Mouse (Mus musculus): Measurements from ENCODE around the gene Vangl2. TPM values are rescaled to one million over a fixed set of nuclear protein-coding genes. Genes with fewer than 3 reads are reported as not detected.

Gene Vangl2
- total and polyA plus RNA-seq, 3 experiments = 0.39 to 3.0 TPM; not detected in 1

GRCm38 (mm10) chr1:172049131-172049782 lies 21.0 kb upstream of the Vangl2 start:
- H3K4me3 ChIP-seq (ENCODE audit: control insufficient read depth in 1 of 2, insufficient read depth in 1 of 2, low read depth in 2 of 2, low read length in 2 of 2) = peak overlapping the region in 1 of 2 experiments; percentile 2; a peak in 1 of 4 replicates
- H3K79me2 ChIP-seq (ENCODE audit: control insufficient read depth, insufficient read depth, low read length, poor library complexity) = no peaks in the 10 kb centered on the region
- H3K9ac ChIP-seq (ENCODE audit: control insufficient read depth, low read depth, low read length, poor library complexity, severe bottlenecking) = peak overlapping the region; percentile 6; the same call in 1 of the 2 replicates

GRCm38 (mm10) chr1:172048241-172048734 lies 20.0 kb upstream of the Vangl2 start:
- TF ChIP-seq CHD1 (IDR thresholded peaks at IDR 0.05; ENCODE audit: low read depth, low read length) (no peak), MYC (IDR thresholded peaks at IDR 0.05; ENCODE audit: low read depth, low read length) (no peak), GATA1 (IDR thresholded peaks at IDR 0.05; ENCODE audit: low read depth, low read length) (no peak), GABPA (IDR thresholded peaks at IDR 0.05; ENCODE audit: low read depth, low read length) (no peak), CHD2 (IDR thresholded peaks at IDR 0.05; ENCODE audit: low read length) (no peak), RAD21 (IDR thresholded peaks at IDR 0.05; ENCODE audit: low read depth, low read length) (no peak), SIN3A (IDR thresholded peaks at IDR 0.05; ENCODE audit: low read length) (no peak), NRF1 (IDR thresholded peaks at IDR 0.05; ENCODE audit: insufficient read depth, low read depth, low read length, poor library complexity, severe bottlenecking) (no peak), TAL1 (IDR thresholded peaks at IDR 0.05; ENCODE audit: low read length) (no peak), CTCF (IDR thresholded peaks at IDR 0.05 in 2 of 3, conservative IDR thresholded peaks at IDR 0.05 in 1 of 3; ENCODE audit: control insufficient read depth in 1 of 3, insufficient read depth in 1 of 3, low read depth in 2 of 3, low read length in 3 of 3, poor library complexity in 1 of 3, severe bottlenecking in 1 of 3) (no peak), MAZ (IDR thresholded peaks at IDR 0.05; ENCODE audit: low read depth, low read length) (no peak)
- Histone ChIP-seq H3K4me1 (ENCODE audit: control insufficient read depth in 1 of 2, insufficient read depth in 2 of 2, low read length in 2 of 2) (0 out of 4 replicates have a peak, but pooled peaks cover 0 to 7% of the 10 kb centered on the region in 2 experiments), H3K36me3 (ENCODE audit: control insufficient read depth in 1 of 2, insufficient read depth in 2 of 2, low read length in 2 of 2) (no peaks in the 10 kb centered on the region; a peak in 1 of 4 replicates), H3K79me2 (ENCODE audit: control insufficient read depth, insufficient read depth, low read length, poor library complexity) (no peaks in the 10 kb centered on the region), H3K9me3 (replicated peaks; ENCODE audit: insufficient read depth, low read length) (no peaks in the 10 kb centered on the region), H3K27me3 (ENCODE audit: control insufficient read depth in 1 of 2, insufficient read depth in 2 of 2, low read length in 2 of 2) (no peaks in the 10 kb centered on the region; a peak in 1 of 4 replicates), H3K4me3 (ENCODE audit: control insufficient read depth in 1 of 2, insufficient read depth in 1 of 2, low read depth in 2 of 2, low read length in 2 of 2) (peak overlapping the region; percentile 16 to 35; a peak in 3 of 4 replicates), H3K9ac (ENCODE audit: control insufficient read depth, low read depth, low read length, poor library complexity, severe bottlenecking) (peak overlapping the region; percentile 38), H3K27ac (ENCODE audit: control insufficient read depth, low read depth, low read length) (peak overlapping the region; percentile 19; the same call in 1 of the 2 replicates)
- peak; percentile 25 for DNase-seq (ENCODE audit: low read depth, low spot score)

More at GRCm38 (mm10) chr1:172049131-172049782, 21.0 kb upstream of the Vangl2 start:
- TF ChIP-seq GABPA (IDR thresholded peaks at IDR 0.05; ENCODE audit: low read depth, low read length) = no peak
- no peak for TF ChIP-seq MAX (IDR thresholded peaks at IDR 0.05; ENCODE audit: low read length)
- no peak for TF ChIP-seq MYC (IDR thresholded peaks at IDR 0.05; ENCODE audit: low read depth, low read length)
- no peak for TF ChIP-seq CHD1 (IDR thresholded peaks at IDR 0.05; ENCODE audit: low read depth, low read length)
- no peak for TF ChIP-seq POLR2A (IDR thresholded peaks at IDR 0.05; ENCODE audit: control insufficient read depth in 1 of 2, insufficient read depth in 1 of 2, low read depth in 1 of 2, low read length in 2 of 2, poor library complexity in 1 of 2)
- TF ChIP-seq MAZ (IDR thresholded peaks at IDR 0.05; ENCODE audit: low read depth, low read length) = no peak
- no peak for TF ChIP-seq MEF2A (IDR thresholded peaks at IDR 0.05; ENCODE audit: extremely low read depth, insufficient replicate concordance, low read depth, low read length, poor library complexity, severe bottlenecking)
- no peak for TF ChIP-seq SMC3 (IDR thresholded peaks at IDR 0.05; ENCODE audit: low read depth, low read length)
- 0 out of 4 replicates have a peak, but pooled peaks cover 0 to 7% of the 10 kb centered on the region in 2 experiments for H3K4me1 ChIP-seq (ENCODE audit: control insufficient read depth in 1 of 2, insufficient read depth in 2 of 2, low read length in 2 of 2)
- no peak for DNase-seq (ENCODE audit: low read depth, low spot score)
- no peaks in the 10 kb centered on the region for H3K9me3 ChIP-seq (replicated peaks; ENCODE audit: insufficient read depth, low read length)
- no peaks in the 10 kb centered on the region; a peak in 1 of 4 replicates for H3K36me3 ChIP-seq (ENCODE audit: control insufficient read depth in 1 of 2, insufficient read depth in 2 of 2, low read length in 2 of 2)
- no peak overlapping the region for H3K27ac ChIP-seq (ENCODE audit: control insufficient read depth, low read depth, low read length)
- H3K27me3 ChIP-seq (ENCODE audit: control insufficient read depth in 1 of 2, insufficient read depth in 2 of 2, low read length in 2 of 2) = no peaks in the 10 kb centered on the region; a peak in 1 of 4 replicates
